Mouse (Mus musculus) gastrocnemius, adult 2 months (tissue): ENCODE measurements at regions not wholly inside any gene's neighbourhood (a gene's known extent, or its start where the extent isn't known, plus 50 kb on each side); places are given as distances from the start of the nearest gene placed in this dataset.

Source experiments
- DNase-seq: peaks from one replicate; pipeline ENCODE4 v3.0.0; 2022
- H3K27ac ChIP-seq: fragments of 200-600 bp; 2 replicates; pipeline ENCODE4 v1.8.1; 2022; ENCODE audit warnings: mild to moderate bottlenecking
- H3K4me3 ChIP-seq: fragments of 200-600 bp; 2 replicates; pipeline ENCODE4 v1.8.1; 2022; ENCODE audit warnings: mild to moderate bottlenecking, moderate library complexity
- CTCF ChIP-seq: fragments of 200-600 bp; IDR thresholded peaks from 2 replicates; pipeline ENCODE4 v1.8.1; 2022; ENCODE audit warnings: antibody characterized with exemption, mild to moderate bottlenecking, moderate library complexity
- intact Hi-C: fragments of 180-260 bp; cut with DNase I; formaldehyde crosslinking; loops from one replicate; pipeline ENCODE4 v1.15.1; 2025

DNA sequence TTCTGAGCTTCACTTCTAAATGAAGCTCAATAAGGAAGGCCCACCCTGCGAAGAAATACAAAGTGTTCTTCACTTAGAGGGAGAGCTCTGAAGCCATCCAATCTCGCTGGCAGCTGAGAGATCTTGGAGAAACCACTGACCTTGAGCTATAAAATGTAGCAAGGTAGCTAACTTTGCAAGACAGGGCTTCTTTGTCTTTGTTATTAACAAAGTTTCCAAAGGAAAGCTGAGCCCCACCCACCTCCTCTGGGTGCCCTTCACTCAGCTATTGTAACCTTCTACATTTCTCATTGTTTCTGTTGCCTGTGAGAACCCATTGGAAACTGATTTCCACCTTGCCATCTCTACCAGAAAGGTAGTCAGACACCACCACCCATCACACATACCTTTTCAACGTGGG is 57.2 kb upstream of the Usp9x start:
- intact Hi-C loops = no loop called here
- no peak for DNase-seq
- H3K4me3 ChIP-seq = no peak overlapping the region

DNA sequence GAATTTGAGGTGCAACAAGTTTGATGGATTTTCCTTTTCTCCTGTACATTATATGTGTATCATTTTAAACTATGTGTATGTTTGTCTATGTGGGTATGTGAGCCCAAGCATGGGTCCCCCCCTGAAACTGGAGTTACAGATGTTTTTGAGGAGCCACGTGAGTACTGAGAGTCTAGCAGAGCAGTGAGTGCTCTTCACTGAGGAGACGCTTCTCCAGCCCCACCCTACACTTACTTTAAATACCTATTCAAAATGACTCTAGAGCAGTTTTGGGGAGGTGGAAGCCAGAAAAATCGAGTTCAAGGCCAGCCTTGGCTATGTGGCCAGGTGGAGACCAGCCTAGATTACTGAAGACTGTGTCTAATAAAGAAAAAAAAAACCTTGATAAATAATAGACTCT is 58.2 kb upstream of the Usp9x start:
- TF ChIP-seq CTCF = no peak
- no peak for DNase-seq
- Histone ChIP-seq H3K4me3 (no peak overlapping the region), H3K27ac (no peak overlapping the region)
- intact Hi-C loops = no loop called here

More for the DNA sequence above, 57.2 kb upstream of the Usp9x start:
- no peak for TF ChIP-seq CTCF
- H3K27ac ChIP-seq = no peak overlapping the region

DNA sequence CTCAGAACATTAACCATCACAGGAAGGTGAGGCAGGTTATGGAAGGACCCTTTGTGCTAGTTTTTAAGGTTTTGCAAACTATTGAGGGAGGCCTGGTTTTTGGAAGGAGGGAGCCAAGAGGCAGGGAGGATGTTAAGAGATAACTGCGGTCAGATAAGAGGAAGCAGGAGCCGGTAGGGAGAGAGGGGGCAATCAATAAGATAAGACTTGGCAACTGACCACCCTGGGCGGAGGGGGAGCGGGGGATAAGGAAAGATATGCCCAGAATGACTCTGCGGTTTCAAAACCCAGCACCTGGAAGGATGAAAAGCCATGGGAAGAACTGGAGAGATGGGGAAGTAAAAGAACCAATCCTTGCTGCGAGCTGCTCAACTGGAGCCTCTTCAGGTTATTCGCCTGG is 80.5 kb upstream of the Usp9x start:
- Histone ChIP-seq H3K4me3 (no peak overlapping the region), H3K27ac (no peak overlapping the region)
- intact Hi-C loops = no loop called here
- no peak for TF ChIP-seq CTCF
- no peak for DNase-seq

DNA sequence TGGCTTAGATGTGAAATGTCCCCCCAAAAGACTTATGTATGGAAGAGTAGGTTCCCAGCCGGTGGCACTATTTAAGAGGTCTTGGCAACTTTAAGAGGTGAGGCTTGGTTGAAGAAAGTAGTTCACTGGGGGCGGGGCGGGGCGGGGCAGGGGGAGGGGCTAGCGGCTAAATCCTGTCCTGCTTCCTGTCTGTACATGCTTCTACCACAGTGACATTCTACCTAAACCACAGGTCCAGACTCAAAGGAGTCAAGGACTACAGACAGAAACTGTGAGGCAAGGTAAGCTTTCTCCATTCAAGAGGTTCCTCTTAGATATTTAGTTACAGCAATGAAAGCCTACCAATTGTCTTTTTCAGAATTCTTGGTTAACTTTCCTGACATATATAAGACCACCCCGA is 93.6 kb upstream of the Usp9x start:
- DNase-seq = no peak
- H3K27ac ChIP-seq = no peak overlapping the region
- intact Hi-C loops = no loop called here
- H3K4me3 ChIP-seq = no peak overlapping the region
- TF ChIP-seq CTCF = no peak

DNA sequence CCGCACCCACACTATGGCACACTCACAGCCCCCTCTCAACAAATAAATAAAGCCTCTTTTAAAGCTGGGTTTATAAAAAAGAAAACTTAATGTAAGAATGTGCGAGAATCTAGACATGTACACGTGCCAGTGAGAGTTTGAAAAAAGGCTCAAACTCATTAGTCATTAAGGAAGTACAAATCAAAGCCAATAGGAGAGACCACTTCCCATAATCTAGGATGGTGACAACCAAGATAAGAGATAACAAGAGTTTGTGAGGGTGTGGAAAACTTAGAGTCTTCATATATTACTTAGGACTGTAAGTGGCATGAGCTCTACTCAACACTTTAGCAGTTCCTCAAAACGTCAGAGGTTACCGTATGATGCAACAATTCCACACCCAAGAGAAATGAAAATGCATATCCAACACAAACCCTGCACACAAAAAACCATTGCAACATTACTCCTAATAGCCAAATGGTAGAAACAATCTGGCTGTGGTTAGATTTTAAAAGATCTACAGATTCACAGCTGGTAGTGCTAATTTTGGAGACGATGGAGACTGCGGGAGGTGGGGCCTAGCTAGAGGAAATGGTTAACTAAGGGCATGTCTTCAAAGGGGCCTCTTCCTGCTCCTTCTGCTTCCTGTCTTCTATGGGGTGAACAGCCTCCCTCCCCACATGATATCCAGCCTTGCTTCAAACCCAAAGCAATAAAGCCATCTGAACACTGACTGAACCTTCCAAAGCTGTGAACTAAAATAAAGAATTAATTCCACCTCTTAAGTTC is 102.1 kb upstream of the Usp9x start:
- no peak for TF ChIP-seq CTCF
- intact Hi-C loops = no loop called here
- DNase-seq = no peak
- no peak overlapping the region for H3K4me3 ChIP-seq
- no peak overlapping the region for H3K27ac ChIP-seq

DNA sequence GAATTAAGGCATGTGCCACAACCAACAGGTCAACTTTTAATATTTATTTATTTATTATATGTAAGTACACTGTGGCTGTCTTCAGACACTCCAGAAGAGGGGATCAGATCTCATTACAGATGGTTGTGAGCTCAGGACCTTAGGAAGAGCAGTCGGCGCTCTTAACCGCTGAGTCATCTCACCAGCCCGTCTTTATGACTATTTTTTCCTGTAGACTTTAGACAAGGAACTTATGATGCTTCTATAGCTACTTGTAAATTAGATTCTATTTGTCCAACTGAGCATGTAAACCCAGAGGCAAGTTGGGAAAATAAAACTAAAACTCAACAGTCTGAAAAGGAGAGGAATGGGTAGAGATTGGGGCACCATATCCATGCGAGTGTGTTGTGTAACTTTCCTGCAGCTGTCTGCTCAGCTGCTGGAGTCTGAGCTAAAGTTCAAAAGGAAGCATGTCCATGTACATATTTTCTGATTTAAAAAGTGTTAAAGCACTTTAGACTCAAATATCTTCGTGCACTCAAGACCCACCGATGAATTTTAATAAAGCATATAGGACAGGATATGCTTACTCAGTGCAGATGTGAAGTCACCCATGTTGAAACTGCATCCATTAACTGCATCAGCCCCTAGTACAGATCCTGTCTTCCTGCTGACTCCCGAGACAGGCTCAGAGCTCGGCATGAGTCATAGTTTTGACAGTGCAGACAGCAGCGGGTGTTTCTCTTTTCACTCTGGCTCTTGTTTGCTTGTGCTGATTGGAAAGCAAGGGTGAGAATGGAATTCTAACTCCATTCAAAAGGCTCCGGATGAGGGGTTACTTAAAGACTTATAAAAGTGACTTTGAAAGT is 111.6 kb upstream of the Usp9x start:
- intact Hi-C loops = loop anchor here (10.0 kb wide), 1 partner anchor 85 kb away; no protein-coding TSS in a partner anchor
- TF ChIP-seq CTCF = no peak
- Histone ChIP-seq H3K27ac (no peak overlapping the region), H3K4me3 (no peak overlapping the region)
- DNase-seq = no peak

DNA sequence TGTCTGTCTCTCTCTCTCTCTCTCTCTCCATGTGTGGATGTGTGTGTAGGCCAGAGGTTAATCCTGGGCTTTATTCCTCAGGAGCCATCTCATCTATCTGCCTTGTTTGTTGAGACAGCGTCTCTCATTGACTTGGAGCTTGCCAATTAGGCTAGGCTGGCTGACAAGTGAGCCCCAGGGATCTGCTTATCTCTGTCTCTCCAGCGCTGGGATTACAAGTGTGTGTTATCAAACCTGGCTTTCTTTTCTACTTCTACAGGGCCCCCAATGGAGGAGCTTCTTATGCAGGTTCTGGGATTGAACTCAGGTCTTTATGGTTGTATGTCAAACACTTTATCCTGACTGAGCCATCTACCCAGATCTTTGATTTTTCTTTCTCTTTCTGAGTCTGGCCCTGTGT is 112.4 kb upstream of the Usp9x start:
- no peak for TF ChIP-seq CTCF
- DNase-seq = no peak
- Histone ChIP-seq H3K4me3 (no peak overlapping the region), H3K27ac (no peak overlapping the region)
- intact Hi-C loops = loop anchor here (10.0 kb wide), 1 partner anchor 86 kb away; no protein-coding TSS in a partner anchor

DNA sequence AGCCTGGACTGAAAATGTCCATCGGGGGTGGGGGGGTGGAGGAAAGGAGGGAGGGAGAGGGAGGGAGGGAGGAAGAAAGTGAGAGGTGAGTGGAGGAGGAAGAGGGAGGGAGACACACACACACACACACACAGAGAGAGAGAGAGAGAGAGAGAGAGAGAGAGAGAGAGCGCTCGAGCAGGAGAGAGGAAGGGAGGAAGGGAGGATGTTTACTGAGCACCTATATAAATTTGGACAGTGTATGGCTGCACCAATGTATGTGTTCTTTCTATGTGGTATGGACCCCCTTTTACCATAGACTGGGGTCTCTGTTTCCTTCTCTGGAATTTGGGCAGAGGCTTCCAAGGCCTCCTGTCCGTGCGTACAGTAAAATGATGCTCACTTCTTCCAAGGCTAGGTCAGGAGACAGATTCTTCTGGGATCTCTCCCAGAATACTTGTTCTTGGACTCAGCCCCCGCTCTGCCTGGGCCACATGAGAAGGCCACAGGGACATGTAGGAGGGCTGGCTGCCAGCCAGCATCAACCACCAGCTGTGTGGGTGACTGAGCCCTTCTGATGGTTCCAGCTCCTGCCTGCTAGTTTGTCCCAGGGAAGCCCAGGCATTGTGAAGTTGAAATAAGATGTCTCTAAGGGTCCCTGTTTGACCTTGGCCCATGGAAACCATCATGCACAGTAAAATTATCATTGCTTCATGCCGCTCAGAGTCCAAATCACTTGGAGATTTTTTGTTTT is 120.2 kb upstream of the Usp9x start:
- intact Hi-C loops = loop anchor here (10.0 kb wide), 1 partner anchor 94 kb away; no protein-coding TSS in a partner anchor
- DNase-seq = peak; percentile 84
- peak overlapping the region; percentile 70 for H3K27ac ChIP-seq
- TF ChIP-seq CTCF = no peak
- no peak overlapping the region for H3K4me3 ChIP-seq

DNA sequence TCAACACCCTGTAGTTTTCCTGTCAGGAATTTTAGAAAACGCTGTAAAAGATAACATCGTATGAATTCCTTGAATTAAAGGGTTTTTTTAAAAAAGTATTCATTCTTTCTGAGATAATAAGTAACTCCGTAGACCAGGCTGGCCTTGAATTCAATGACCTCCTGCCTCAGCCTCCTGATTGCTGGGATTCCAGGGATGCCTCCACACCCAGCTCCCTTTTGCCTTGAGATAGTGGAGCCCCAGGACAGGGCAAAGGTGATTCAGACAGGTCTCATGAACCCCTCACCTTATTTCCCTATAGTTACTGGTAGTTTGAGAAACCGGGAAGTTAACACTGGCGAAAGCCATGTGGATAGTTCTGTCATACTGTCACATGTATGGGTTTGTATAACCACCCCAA is 128.8 kb upstream of the Usp9x start:
- TF ChIP-seq CTCF = no peak
- Histone ChIP-seq H3K27ac (no peak overlapping the region), H3K4me3 (no peak overlapping the region)
- intact Hi-C loops = no loop called here
- no peak for DNase-seq

DNA sequence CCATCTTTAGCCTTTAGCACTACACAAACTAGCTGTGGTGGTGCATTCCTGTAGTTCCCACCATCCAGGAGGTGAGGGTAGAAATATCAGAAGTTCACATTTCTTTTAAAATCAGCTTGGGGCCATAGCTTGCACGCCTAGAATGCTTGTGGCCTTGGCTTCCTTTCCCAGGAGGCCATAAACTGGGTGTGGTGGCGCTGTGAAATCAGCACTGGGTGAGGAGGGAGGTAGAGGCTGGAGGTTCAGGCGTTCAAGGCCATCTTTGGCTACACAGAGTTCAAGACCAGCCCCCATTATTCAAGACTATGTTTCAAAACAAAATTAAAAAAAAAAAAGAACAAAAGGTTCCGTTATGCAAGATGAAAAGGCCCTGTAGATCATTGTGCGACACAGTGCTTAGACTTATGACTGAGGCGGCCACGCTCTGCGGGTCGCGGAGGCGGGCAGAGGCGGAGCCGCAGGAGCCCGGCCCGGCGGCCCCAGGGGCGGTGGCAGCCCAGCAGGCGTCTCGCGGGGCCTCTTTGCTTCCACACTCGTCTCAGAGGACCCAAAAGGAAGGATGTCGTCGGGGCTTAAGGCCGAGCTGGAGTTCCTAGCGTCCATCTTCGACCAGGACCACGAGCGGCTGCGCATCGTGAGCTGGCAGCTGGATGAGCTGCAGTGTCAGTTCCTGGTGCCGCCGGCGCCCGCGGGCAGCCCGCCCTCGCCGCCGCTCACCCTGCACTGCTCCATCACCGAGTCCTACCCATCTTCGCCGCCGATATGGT is 134.7 kb upstream of the Usp9x start:
- intact Hi-C loops = loop anchor here (5.0 kb wide), 1 partner anchor 136 kb away; the partner anchor contains the start of gene Usp9x
- Histone ChIP-seq H3K27ac (peak overlapping the region; percentile 76), H3K4me3 (peak overlapping the region; percentile 74)
- TF ChIP-seq CTCF = no peak
- DNase-seq = peak; percentile 54

DNA sequence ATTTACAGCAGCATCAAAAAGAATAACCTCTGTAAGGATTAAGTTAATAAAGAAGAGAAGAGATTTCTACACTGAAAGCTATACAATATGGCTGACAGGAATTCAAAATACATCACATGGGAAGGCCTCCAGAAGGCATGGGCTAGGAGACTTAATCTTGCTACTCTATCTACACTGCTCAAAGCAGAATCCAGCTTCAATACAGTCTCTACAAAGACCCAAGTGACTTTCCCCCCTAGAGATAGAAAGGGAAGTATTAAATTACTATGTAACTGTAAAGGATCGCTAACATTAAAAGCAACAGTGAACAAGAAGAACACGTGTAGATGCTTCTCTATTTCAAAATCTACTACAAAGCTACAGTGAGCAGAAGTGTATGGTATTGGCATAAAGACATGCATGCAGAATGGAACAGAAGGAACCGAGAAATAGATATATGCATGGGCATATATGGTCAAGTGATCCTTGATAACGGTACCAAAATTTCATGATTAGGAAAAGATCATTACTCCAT is 137.9 kb upstream of the Usp9x start:
- no peak for TF ChIP-seq CTCF
- intact Hi-C loops = no loop called here
- Histone ChIP-seq H3K4me3 (no peak overlapping the region), H3K27ac (no peak overlapping the region)
- no peak for DNase-seq

DNA sequence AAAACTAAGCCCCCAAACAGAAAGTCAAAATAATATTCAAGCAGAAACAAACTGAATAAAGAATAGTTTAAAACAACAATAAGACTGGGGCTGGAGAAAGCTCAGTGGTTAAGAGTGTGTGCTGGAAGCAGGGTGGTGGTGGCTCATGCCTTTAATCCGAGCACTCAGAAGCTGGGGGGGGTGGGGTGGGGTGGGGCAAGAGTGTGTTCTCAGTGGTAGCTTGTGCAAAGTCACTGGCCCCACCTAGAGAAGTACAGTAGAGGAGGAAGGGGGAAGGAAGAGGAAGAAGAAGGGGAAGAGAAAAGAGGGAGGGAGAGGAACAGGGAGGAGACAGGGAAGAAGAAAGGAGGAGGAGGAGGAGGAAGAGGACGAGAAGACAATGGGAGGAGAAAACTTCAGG is 141.1 kb upstream of the Usp9x start:
- Histone ChIP-seq H3K27ac (no peak overlapping the region), H3K4me3 (no peak overlapping the region)
- intact Hi-C loops = no loop called here
- no peak for TF ChIP-seq CTCF
- DNase-seq = no peak
